Mouse (Mus musculus) hindlimb bud, embryonic 11.5 days (tissue): ENCODE measurements around the gene Slc1a2.

ENCODE experiments used
- DNase-seq: peaks from one replicate; pipeline ENCODE4 v3.0.0-alpha.2; 2012; ENCODE audit warnings: low read depth, low spot score; ENCODE audit errors: extremely low spot score

The Slc1a2 gene

GRCm38 (mm10) chr2:102712049-102712448 lies 53.6 kb downstream of the Slc1a2 start:
- no peak for DNase-seq

- no peak for DNase-seq
Observed at GRCm38 (mm10) chr2:102712678-102713628, 54.5 kb downstream of the Slc1a2 start.

GRCm38 (mm10) chr2:102714320-102714719 lies 55.9 kb downstream of the Slc1a2 start:
- no peak for DNase-seq

GRCm38 (mm10) chr2:102715754-102716153 lies 57.3 kb downstream of the Slc1a2 start:
- no peak for DNase-seq

GRCm38 (mm10) chr2:102721859-102722258 lies 63.4 kb downstream of the Slc1a2 start:
- no peak for DNase-seq

- DNase-seq: no peak
Observed at GRCm38 (mm10) chr2:102725054-102725453, 66.6 kb downstream of the Slc1a2 start.

GRCm38 (mm10) chr2:102730386-102730785 lies 71.9 kb downstream of the Slc1a2 start:
- DNase-seq: no peak

GRCm38 (mm10) chr2:102730788-102731187 lies 72.3 kb downstream of the Slc1a2 start:
- no peak for DNase-seq

GRCm38 (mm10) chr2:102733128-102733527 lies 74.7 kb downstream of the Slc1a2 start:
- DNase-seq: no peak

GRCm38 (mm10) chr2:102734055-102734454 lies 75.6 kb downstream of the Slc1a2 start:
- no peak for DNase-seq

GRCm38 (mm10) chr2:102735031-102735430 lies 76.6 kb downstream of the Slc1a2 start:
- no peak for DNase-seq

- no peak for DNase-seq
Observed at GRCm38 (mm10) chr2:102735811-102736210, 77.4 kb downstream of the Slc1a2 start.

- DNase-seq: no peak
Observed at GRCm38 (mm10) chr2:102736490-102736889, 78.0 kb downstream of the Slc1a2 start.

- DNase-seq: no peak
Observed at GRCm38 (mm10) chr2:102738852-102739251, 80.4 kb downstream of the Slc1a2 start.

- no peak for DNase-seq
Observed at GRCm38 (mm10) chr2:102742685-102743084, 84.2 kb downstream of the Slc1a2 start.

GRCm38 (mm10) chr2:102743918-102744696 lies 85.6 kb downstream of the Slc1a2 start:
- DNase-seq: peak; percentile 30

GRCm38 (mm10) chr2:102745259-102745906 lies 86.9 kb downstream of the Slc1a2 start:
- no peak for DNase-seq

GRCm38 (mm10) chr2:102747758-102748157 lies 89.3 kb downstream of the Slc1a2 start:
- no peak for DNase-seq

GRCm38 (mm10) chr2:102749926-102750325 lies 91.5 kb downstream of the Slc1a2 start:
- DNase-seq: no peak

- DNase-seq: no peak
Observed at GRCm38 (mm10) chr2:102751846-102752245, 93.4 kb downstream of the Slc1a2 start.

- no peak for DNase-seq
Observed at GRCm38 (mm10) chr2:102757241-102757860, 98.9 kb downstream of the Slc1a2 start.
